Mouse (Mus musculus) heart, adult 2 months (tissue): ENCODE measurements around the gene Ppp1r3d.

Source experiments
- CTCF ChIP-seq: fragments of 200-600 bp; IDR thresholded peaks from 2 replicates; pipeline ENCODE4 v1.8.1; 2022; ENCODE audit warnings: antibody characterized with exemption, mild to moderate bottlenecking, moderate library complexity
- POLR2A ChIP-seq: fragments of 200-500 bp; IDR thresholded peaks from 2 replicates; pipeline ENCODE4 v1.6.1; 2011; ENCODE audit warnings: mild to moderate bottlenecking, low read depth, low read length, control low read depth; ENCODE audit not compliant: insufficient read depth

DNA sequence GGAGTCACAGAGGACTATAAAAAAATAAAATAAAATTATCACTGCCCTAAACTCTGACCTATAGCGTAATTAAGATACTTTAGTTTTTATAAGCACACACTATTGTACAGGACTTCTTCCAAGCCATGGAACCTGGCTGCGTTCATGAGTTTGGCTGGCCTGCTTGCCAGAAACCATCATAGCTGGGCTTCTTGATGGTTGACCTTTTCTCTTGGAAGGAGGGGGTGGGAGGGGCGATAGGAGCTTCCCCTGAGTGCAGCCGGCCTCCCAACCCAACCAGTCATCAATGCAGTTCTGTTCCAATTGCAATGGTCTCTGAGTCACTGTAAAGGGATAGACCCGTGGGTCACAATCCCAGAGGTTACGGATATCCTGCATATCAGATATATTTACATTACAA is 4.0 kb downstream of the Ppp1r3d start:
- TF ChIP-seq CTCF (no peak), POLR2A (no peak)
